Comparison of ENCODE assay signal across 8 mouse cellular contexts in genomic region chr8:123373403-123374238, GRCm38 (mm10). TPM values are rescaled to one million over a fixed set of nuclear protein-coding genes. Genes with fewer than 3 reads are reported as not detected.
DNase-seq lines count a peak whose midpoint lies in the region; ATAC-seq lines count a peak whose summit lies in the region.

TSS of gene Tcf25 (plus strand) at chr8:123373753.

- H3K9ac ChIP-seq in forebrain, embryonic 11.5 days (ENCODE audit: low read length): peak within 1 kb of the TSS; percentile 84
- H3K9ac ChIP-seq in heart, embryonic 16.5 days (ENCODE audit: low read length): peak within 1 kb of the TSS; percentile 93
- H3K9ac ChIP-seq in liver, embryonic 15.5 days: peak within 1 kb of the TSS; percentile 71
- H3K9ac ChIP-seq in neural tube, embryonic 12.5 days: peak within 1 kb of the TSS; percentile 76

- H3K27me3 ChIP-seq in forebrain, embryonic 11.5 days (ENCODE audit: control insufficient read depth, insufficient read depth, low read length): no peaks in the 10 kb centered on the region
- no peaks in the 10 kb centered on the region for H3K27me3 ChIP-seq in heart, embryonic 16.5 days (ENCODE audit: control insufficient read depth, insufficient read depth, low read length)
- H3K27me3 ChIP-seq in liver, embryonic 15.5 days: no peaks in the 10 kb centered on the region
- no peaks in the 10 kb centered on the region for H3K27me3 ChIP-seq in neural tube, embryonic 12.5 days (replicated peaks)

- no peaks in the 10 kb centered on the region for H3K36me3 ChIP-seq in forebrain, embryonic 11.5 days (ENCODE audit: control insufficient read depth, insufficient read depth, low read length)
- H3K36me3 ChIP-seq in heart, embryonic 16.5 days (ENCODE audit: control insufficient read depth, insufficient read depth): 0 out of 2 replicates have a peak, but pooled peaks cover 2% of the 10 kb centered on the region
- 0 out of 2 replicates have a peak, but pooled peaks cover 11% of the 10 kb centered on the region for H3K36me3 ChIP-seq in liver, embryonic 15.5 days (replicated peaks)
- H3K36me3 ChIP-seq in neural tube, embryonic 12.5 days: peaks cover 15% of the 10 kb centered on the region; the same call in 1 of the 2 replicates

- H3K9me3 ChIP-seq in forebrain, embryonic 11.5 days (ENCODE audit: control insufficient read depth, low read length): no peaks in the 10 kb centered on the region
- H3K9me3 ChIP-seq in heart, embryonic 16.5 days (replicated peaks; ENCODE audit: control insufficient read depth, low read length): no peaks in the 10 kb centered on the region
- H3K9me3 ChIP-seq in liver, embryonic 15.5 days (replicated peaks): no peaks in the 10 kb centered on the region
- H3K9me3 ChIP-seq in neural tube, embryonic 12.5 days: no peaks in the 10 kb centered on the region

- H3K4me2 ChIP-seq in forebrain, embryonic 11.5 days (ENCODE audit: low read depth, low read length, severe bottlenecking): peak within 1 kb of the TSS; percentile 72
- H3K4me2 ChIP-seq in heart, embryonic 16.5 days (ENCODE audit: low read depth, low read length): peak within 1 kb of the TSS; percentile 84
- peak within 1 kb of the TSS; percentile 96 for H3K4me2 ChIP-seq in liver, embryonic 15.5 days
- H3K4me2 ChIP-seq in neural tube, embryonic 12.5 days (replicated peaks): peak within 1 kb of the TSS; percentile 79

- H3K4me1 ChIP-seq in forebrain, embryonic 11.5 days (replicated peaks; ENCODE audit: control insufficient read depth, insufficient read depth, low read length): peaks cover 5% of the 10 kb centered on the region; the same call in 1 of the 2 replicates
- peaks cover 9% of the 10 kb centered on the region for H3K4me1 ChIP-seq in heart, embryonic 16.5 days (ENCODE audit: control insufficient read depth, insufficient read depth, low read length)
- H3K4me1 ChIP-seq in liver, embryonic 15.5 days (replicated peaks): peaks cover 32% of the 10 kb centered on the region
- H3K4me1 ChIP-seq in neural tube, embryonic 12.5 days: peaks cover 23% of the 10 kb centered on the region

- peak within 1 kb of the TSS; percentile 96 for H3K27ac ChIP-seq in forebrain, embryonic 11.5 days (ENCODE audit: low read depth, low read length)
- H3K27ac ChIP-seq in heart, embryonic 16.5 days (ENCODE audit: low read length): peak within 1 kb of the TSS; percentile 98
- H3K27ac ChIP-seq in liver, embryonic 15.5 days (replicated peaks): peak within 1 kb of the TSS; percentile 91
- H3K27ac ChIP-seq in neural tube, embryonic 12.5 days: peak within 1 kb of the TSS; percentile 90

- peak; percentile 93 for ATAC-seq in forebrain, embryonic 11.5 days (replicated peaks; ENCODE audit: low FRiP score)
- ATAC-seq in heart, embryonic 16.5 days (replicated peaks; ENCODE audit: extremely low read depth, insufficient read depth, low FRiP score): peak; percentile 94
- ATAC-seq in liver, embryonic 15.5 days (ENCODE audit: insufficient read depth): peak; percentile 85
- ATAC-seq in neural tube, embryonic 12.5 days (ENCODE audit: low FRiP score, low read depth): peak; percentile 93

- peak within 1 kb of the TSS; percentile 83 for H3K4me3 ChIP-seq in forebrain, embryonic 11.5 days (ENCODE audit: low read depth, low read length)
- H3K4me3 ChIP-seq in heart, embryonic 16.5 days (ENCODE audit: low read length): peak within 1 kb of the TSS; percentile 93
- H3K4me3 ChIP-seq in liver, embryonic 15.5 days (replicated peaks): peak within 1 kb of the TSS; percentile 87
- peak within 1 kb of the TSS; percentile 72 for H3K4me3 ChIP-seq in neural tube, embryonic 12.5 days

- DNase-seq in CD8-positive naive resting alpha-beta T cell, adult 2 months (ENCODE audit: low read depth in 2 of 2, low spot score in 2 of 2): peak; percentile 96 to 98
- DNase-seq in c-Kit-positive CD71-negative TER-119-negative erythroid progenitor cells, embryonic 14.5 days (ENCODE audit: low read depth): peak; percentile 95
- DNase-seq in forebrain, embryonic 11.5 days (ENCODE audit: low spot score): peak; percentile 99
- DNase-seq in kidney, postnatal 36 days: peak; percentile 96 to 97
- DNase-seq in telencephalon, adult 2 months (ENCODE audit: low read depth, low spot score): peak; percentile 95

- under 1% methylated on average over 75 of the region's 75 CpGs for WGBS in forebrain, embryonic 11.5 days
- WGBS in heart, embryonic 16.5 days: under 1% methylated on average over 75 of the region's 75 CpGs
- under 1% methylated on average over 75 of the region's 75 CpGs for WGBS in liver, embryonic 15.5 days (ENCODE audit: insufficient replicate concordance)
- WGBS in neural tube, embryonic 12.5 days: 1% methylated on average over 75 of the region's 75 CpGs

RNA-seq across cellular contexts. Expression of gene Tcf25, which starts in this region (rescaled TPM):
- 166 and 186 TPM in 2 replicates for polyA plus RNA-seq in forebrain, embryonic 11.5 days (2014; fragmentation: Nextera tagmentation; extraction: Ambion mirVana)
- 143 and 152 TPM in 2 replicates for polyA plus RNA-seq in heart, embryonic 16.5 days (2015; fragmentation: Nextera tagmentation; extraction: Ambion mirVana)
- 50.6 and 54.5 TPM in 2 replicates for polyA plus RNA-seq in liver, embryonic 15.5 days (2015; fragmentation: Nextera tagmentation; extraction: Ambion mirVana)
- 225 and 278 TPM in 2 replicates for polyA plus RNA-seq in neural tube, embryonic 12.5 days (2016; fragmentation: Nextera tagmentation; extraction: Ambion mirVana)

Comparison
In these comparisons a context has a peak if more than half of its experiments do, and no peak if none do; other contexts are left out.
1. Peak in every context shown above with its lines: DNase-seq, ATAC-seq, H3K4me3 ChIP-seq and H3K27ac ChIP-seq.